Mouse (Mus musculus): Measurements from ENCODE around the gene Rnf130.
"Not testable (repeated sequence)": the region's sequence is repeated elsewhere in the genome, so short reads cannot be mapped to it uniquely, and the experiment has no call there.

Rnf130 gene

DNA sequence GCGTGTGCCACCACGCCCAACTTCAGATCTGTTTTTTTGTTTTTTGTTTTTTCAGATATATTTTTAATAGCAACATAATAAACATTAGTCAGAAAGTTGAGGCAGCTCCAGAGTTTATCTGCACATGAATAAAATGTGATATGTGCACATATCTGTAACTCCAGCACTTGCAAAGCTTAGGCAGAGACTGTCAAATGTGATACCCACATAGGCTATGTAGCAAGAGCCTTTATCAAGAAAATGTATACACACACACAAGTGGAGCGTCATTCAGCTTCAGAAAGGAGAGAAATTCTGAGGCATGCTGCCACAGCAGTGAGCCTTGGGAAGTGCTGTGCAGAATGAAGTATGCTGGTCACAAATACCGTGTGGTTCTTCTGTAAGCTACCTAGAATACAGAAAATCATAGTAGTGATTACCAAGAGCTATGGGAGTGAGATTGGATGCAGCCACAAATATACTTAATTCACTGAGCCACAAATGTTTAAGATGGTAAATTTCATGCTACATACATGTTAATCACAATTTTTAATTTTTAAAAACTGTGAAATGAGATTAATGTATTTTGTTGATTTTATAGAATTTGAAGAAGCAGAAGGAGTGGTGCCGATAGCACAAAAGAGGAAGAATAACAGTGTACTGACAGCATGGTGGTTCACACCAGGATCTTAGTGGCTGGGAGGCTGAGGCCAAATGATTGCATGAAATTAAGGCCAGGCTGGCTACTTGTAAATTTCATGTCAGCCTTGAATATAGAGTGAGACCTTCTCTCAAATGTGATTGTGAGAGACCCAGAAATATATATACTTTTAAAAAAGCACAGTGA, 56.4 kb downstream of the Rnf130 start:
- DNase-seq (ENCODE audit: low read depth, low spot score), result no peak

DNA sequence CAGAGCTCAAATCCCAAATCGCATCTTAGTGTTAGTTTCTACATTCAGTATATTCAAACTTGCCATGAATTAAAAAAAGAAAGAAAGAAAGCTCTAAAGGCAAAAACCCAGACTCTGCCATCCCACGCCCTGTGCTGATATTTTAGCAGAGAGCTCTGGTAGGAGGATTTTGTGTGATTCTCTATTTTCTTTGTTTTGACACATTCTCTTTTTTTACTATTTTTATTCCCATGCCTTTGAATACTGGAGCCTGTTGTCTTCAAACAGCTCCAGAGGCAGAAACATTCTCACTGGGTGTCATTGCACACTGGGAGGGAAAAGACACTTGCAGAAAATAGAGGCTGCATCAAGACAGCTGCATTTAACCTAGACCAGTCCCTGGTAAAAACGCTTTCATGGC, 61.1 kb downstream of the Rnf130 start:
- no peak for DNase-seq (ENCODE audit: low read depth, low spot score)

DNA sequence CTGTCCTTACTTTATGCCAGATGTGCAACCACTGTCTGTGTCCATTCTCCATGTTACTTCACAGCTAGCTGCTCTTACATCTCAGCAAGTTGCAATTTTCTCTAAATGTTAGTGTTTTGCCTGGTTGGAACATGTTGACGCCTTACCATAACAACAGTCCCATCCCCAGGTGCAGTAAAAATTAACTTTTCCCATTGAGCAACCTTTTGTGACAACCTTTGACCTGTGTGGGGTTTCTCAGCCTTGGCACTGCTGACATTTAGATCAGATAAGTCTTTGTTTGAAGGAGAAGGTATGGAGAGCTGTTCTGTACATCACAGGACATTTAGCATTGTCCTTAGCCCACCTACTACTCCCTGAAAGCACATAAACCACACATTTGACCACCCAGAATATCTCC, 64.7 kb downstream of the Rnf130 start:
- no peak for DNase-seq (ENCODE audit: low read depth, low spot score)

DNA sequence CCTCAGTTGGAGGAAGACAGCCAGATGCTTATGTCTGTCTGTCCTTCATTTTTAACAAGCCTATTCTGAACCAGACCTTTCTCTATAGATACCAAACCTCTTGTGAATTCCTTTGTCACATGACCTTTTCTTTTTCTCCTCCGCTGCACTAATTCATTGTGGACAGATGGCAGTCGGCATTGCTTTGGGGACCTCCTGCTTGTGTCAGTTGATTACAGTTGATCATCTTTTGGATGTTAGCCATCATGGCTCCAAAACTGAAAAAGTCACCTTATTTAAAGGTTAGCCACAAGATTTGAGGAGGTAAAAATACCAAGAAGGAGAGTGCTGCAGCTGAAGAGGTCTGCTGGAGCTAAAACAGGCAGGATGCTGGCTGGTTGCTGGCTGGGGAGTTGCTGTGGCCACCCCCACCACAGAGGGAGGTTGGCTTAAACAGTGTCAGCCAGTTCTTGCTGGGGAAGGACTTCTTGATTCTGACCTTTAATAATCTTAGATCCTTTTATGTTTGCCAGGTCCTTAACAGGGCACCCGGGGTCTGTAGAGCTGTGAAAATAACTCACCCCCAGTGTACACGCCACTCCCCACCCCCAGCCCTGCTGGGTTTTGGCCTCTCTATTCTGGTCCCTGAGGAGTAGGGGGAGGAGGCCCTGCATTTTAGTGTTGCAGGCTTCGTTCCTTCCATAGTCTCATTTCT, 66.0 kb downstream of the Rnf130 start:
- DNase-seq (ENCODE audit: low read depth, low spot score), result no peak

DNA sequence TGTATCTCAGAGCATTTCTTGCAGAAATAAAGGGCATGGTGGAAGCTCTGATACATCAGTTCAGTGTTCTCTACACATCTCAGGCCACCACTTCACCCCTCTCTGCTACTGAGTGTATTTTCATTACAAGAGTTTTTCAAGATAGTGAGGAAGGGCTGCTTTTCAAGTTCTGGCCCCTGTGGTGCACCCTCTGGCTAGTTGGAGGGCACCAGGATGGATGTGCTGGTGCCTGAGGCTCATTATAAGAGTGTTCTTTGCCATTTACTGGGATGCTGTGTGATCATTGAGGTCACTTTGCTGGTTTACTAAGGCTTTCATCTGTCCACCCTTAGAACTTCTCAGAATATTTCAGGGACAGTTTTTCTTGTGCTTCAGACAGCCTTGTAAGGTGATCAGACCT, 66.5 kb downstream of the Rnf130 start:
- DNase-seq (ENCODE audit: low read depth, low spot score), result no peak

DNA sequence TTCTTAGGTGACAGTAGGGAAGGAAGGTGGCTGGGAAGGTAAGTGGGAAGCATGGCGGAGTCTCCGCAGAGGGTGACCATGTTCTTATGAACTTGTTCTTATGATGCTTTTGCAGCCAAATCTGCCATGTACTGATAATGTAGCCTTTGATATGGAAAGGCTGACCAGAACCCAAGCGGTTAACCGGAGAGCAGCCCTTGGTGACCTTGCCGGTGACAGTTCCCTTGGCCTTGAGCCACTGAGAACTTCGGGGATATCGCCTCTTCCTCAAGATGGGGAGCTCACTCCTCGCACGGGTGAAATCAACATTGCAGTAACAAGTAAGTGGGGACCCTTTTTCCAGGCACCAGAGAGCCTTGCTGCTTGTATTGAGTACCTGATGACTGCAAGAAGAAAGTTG, 70.5 kb downstream of the Rnf130 start:
- no peak for DNase-seq (ENCODE audit: low read depth, low spot score)

DNA sequence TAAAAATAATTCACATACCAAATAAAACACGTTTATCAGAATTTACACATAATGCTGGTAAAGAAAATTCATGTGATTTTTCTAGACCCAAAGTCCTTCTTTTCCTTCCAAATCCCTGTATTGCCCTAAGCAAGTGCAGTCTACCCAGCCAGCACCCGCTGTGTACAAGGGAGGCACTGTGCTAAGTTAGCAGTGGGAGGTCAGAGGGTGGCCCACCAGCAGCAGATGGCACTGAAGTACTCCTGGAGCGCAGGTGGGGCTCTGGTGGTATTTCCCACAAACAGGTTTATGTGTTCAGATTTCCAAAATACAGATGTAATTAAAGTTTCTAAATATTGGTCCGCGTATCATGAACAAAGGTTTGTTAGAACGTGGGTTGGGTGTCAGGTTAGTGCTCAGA, 71.9 kb downstream of the Rnf130 start:
- DNase-seq (ENCODE audit: low read depth, low spot score), result no peak

DNA sequence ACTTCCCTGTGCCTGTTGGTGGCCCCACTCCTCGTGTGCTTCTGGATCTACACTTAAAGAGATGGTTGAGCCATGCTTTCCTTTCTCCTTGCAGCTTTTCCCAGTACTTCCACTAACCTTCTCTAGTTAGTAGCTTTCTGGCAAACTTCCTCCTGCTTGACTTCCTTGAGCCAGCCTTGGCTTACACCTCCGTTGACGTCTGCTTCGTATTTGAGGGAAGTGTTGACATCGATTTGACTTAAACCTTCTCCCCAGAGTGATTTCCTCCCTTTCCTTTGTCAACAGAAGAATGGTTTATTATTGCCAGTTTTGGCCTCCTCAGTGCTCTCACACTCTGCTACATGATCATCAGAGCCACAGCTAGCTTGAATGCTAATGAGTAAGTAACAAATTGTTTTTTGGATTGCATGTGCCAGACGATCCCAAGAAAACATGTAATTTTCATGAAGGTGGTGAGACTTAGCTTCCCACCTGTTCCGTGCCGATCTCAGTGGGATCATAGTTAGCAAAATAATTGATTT, 73.9 kb downstream of the Rnf130 start:
- DNase-seq (ENCODE audit: low read depth, low spot score), result no peak

DNA sequence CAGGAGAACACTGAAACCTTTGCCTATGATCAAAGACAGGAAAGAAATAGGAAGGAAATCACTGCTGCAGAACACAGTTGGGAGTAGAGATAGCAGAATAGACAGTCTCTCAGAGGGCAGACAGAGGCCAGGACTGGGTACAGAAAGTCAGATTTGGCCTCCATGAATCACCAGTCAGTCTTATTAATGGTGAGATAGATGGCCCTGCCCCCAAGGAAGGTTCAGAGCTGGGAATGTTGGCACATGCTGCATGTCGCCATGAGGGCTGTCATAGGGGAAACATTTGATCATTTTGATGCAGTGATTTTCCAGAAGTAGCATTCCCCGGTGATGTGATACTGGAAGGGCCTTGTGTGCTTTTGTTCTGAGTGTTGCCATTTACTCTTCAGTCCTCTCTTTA, 74.5 kb downstream of the Rnf130 start:
- no peak for DNase-seq (ENCODE audit: low read depth, low spot score)

DNA sequence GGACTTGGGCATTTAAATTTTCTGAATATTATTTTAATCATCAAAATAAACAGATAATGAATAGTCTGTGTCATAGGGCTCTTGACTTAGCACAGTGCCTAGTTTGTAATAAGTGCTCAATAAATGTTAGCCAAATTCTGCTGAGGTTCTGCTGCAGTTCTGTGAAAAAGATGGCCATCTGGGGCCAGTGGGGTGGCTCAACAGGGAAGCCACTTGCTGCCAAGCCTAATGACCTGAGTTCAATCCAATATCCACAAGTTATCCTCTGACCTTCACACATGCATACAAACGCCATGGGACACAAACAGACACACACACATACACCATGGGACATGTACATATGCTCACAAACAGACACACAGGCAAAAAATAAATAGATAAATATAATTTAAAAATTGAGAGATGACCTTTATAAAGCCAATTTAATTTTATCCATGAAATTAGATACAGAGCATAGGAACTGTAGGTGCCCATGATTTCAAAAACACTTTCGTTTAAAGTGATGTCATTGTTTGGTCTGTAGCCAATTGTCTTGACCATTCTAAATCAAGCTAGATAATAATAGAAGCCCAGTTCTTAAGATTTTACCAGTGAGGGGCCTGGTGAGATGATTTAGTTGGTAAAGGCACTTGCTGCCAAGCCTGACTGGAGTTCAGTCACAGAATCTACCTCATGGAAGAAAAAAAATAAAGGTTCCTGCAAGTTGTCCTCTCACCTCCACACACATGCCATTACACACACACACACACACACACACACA, 75.6 kb downstream of the Rnf130 start:
- no peak for DNase-seq (ENCODE audit: low read depth, low spot score)

DNA sequence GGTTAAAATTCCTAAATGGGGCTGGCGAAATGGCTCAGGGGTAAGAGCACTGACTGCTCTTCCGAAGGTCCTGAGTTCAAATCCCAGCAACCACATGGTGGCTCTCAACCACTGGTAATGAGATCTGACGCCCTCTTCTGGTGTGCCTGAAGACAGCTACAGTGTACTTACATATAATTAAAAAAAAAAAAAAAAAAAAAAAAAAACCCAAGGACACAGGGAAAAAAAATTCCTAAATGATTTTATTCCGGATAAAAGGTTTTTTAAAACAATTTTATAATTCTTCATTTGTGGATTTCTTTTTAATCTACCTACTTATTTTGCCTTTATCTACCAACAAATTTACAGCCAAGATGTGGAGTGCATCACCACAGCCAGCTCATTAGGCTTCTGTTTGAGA, 76.8 kb downstream of the Rnf130 start:
- not testable (repeated sequence) for DNase-seq (ENCODE audit: low read depth, low spot score)

DNA sequence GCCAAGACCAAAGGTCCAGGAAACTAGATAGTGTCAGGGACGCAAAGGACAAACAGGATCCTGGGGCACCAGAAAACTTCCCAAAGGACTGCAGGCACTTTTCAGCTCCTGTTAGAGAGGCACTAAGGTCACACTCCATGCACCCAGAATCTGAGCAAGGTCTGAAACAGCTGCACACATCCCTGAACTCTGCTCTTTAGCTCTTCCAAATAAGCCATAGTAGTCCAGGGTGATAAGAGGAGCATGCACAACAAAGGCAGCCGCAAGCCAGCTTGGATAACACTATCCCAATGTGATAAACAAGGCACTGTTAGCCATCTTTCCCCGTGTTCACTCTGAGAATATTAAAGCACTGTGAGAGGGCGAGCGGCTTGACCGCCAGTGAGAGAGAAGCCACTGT, 78.9 kb downstream of the Rnf130 start:
- DNase-seq (ENCODE audit: low read depth, low spot score), result no peak

DNA sequence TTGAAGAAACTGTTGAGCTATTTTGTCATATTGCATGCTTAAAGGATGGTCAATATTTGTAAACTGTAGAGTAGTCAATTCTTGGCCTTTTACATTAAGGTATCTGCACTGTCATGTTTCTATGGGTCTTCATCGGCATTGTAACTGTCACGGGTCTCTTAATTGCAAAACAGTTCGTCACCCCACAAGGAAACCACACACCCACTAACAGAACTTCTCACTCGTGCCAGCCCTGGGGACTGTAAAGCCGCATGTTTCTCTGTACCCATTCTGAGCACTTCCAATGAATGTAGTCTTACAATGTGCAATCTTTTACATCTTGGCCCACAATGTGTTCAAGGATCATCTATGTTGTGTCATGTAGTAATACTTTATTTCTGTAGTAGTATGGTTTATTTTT, 80.1 kb downstream of the Rnf130 start:
- no peak for DNase-seq (ENCODE audit: low read depth, low spot score)

DNA sequence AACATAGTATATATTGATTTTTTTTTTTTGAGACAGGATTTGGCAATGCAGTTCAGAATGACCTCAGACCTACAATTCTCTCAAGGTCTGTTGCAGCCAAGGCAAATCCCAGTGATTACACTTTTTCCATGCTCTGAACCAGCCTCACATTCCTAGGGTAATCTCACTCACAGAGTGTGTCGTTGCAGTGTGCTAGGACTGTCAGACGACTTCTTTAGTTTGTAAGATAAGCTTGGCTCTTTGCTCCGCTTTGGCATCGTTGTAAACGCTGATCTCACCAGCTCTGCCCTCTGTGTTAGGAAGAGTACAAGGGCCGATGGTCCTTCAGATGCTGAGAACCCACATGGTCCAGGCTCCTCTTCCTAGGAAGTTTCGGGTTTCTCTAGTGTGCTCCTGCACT, 80.9 kb downstream of the Rnf130 start:
- no peak for DNase-seq (ENCODE audit: low read depth, low spot score)

DNA sequence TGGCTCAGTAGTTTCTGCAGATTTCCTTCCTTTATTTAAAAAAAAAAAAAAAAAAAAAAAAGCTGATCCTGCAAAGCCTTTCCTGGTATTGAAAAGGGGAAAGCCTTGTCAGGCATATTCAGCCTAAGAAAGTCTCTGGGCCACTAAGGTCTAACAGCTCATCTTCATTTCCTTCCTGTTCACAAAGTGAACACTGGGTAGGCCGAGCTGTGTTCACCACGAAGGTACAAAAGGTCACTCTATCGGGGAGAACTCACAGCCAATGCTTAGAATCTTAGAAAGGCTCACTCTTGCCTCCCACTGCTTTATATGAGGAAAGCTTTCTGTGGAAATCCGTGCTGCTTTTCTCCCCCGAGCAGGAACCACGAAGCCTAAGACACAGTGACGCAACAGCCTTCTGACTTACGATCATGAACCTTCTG, 83.7 kb downstream of the Rnf130 start:
- DNase-seq (ENCODE audit: low read depth, low spot score), result no peak

DNA sequence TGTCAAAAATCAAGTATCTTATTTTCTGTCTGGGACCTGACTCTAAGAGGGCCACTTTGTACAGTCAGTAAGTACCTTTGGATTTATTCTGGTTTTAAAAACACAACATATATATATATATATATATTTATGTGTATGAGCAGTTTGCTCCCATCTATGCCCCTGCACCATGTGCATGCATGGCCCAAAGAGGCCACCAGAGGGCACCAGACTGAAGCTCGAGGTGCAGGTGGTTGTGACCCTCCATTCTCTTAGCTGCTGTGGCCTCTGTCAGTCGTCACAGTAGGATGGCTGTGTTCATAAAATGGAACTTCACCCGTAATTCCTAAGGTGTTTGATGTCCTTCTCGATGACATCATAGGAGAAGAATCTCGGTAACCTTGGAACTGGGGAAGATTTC, 89.2 kb downstream of the Rnf130 start:
- DNase-seq (ENCODE audit: low read depth, low spot score), result peak; percentile 83

DNA sequence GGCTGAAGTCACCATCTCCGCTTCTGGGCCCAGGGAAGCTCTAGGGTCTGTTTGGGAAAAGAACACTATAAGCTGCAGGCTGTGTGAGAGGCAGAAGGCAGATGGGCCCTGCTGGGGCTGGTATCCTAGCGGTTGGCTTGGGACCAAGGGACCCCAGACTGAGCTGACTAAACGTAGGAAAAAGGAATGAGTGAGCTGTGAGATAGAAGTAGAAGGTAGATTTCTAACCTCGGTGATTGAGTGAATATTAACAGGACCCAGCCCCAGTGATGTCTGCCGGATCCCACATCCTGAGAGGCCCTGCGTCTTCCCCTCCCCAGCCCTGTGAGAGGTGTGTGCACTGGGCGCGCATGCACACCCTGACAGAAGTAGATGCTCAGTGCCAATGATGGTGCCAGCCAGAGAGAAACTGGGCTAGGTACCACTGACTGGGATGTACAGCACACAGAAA, 97.5 kb downstream of the Rnf130 start:
- DNase-seq (ENCODE audit: low read depth, low spot score), result no peak

DNA sequence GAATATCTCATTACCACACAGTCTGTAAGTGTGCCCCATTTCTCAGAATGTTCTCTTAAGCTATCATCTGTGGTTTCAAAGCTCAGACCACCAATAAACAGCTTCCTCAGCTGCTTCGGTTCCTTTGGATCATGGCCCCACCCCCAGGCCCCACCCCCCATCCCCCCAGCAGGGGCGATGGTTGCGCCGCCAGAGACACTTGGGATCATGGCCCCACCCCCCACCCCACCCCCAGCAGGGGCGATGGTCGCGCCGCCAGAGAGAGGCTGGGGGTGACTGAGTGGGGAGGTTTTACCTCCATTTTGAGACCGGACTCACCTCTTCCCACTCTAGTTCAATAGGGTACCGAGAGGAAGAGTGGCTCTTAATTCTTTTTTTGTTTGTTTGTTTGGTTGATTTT, 102.6 kb downstream of the Rnf130 start:
- no peak for DNase-seq (ENCODE audit: low read depth, low spot score)

DNA sequence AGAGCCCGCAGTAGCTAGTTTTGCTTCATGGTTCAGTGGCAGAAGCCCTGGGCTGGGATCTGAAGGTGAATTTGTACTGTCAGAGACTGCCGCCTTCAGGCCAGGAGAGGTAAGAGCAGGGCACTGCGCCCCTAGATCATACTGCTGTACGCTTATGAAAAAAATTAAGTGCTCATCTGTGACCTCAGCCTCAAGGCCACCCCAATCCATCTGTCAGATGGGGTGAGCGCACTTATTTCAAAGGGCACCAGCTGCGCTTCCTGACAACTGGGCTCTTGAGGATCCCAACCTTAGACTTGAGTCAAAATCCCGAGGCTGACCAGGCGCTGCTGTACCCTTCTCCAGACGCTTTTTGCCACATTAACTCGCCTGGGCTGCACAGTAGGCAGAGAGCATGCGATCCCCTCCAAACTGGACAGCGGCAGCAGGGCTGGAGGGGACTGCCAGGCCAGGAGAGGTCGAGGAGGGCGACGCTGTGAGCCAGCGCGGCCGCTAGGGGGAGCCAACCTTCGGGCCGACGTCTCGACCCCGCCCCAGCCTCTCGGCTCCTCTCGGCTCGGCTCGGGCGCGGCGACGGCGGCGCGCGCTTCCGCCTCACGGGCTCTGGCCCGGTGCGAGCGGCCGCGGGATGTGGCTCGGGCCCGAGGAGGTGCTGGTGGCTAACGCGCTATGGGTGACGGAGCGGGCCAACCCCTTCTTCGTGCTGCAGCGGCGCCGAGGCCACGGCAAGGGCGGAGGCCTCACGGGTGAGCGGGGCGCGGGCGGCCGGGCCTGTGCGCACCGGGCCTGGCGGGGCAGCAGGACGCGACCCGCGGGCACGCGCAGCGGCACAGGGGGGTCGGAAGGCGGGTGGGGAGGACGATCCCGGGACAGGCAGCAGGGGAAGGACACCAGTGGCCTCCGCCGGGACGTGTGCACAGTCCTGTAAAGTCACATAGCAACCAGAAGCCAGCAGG, 105.9 kb downstream of the Rnf130 start, which contains the start of gene Tbc1d9b:
Gene Tbc1d9b, plus strand, starts transcription at position 586 of the 956 bp plus-strand sequence.
- DNase-seq (ENCODE audit: low read depth, low spot score), result peak; percentile 92

DNA sequence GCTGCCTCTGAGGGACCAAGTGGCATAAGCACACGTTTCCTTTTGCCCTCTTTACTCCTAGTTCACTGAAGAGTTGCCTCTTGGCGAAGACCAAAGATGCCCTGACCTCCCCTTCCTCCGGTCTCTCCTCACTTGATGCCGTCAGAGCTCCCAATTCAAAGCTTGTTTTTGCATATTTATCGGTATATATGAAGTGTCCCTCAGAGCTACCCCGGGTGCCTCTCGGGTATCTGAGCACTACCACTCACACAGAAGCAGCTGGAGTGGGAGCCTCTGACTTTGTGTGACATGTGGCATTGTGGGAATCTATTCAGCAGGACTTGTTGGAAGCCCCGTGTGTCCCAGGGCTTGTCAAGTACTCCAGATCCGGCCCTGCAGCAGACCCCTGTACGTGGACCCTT, 106.7 kb downstream of the Rnf130 start:
- no peak for DNase-seq (ENCODE audit: low read depth, low spot score)

DNA sequence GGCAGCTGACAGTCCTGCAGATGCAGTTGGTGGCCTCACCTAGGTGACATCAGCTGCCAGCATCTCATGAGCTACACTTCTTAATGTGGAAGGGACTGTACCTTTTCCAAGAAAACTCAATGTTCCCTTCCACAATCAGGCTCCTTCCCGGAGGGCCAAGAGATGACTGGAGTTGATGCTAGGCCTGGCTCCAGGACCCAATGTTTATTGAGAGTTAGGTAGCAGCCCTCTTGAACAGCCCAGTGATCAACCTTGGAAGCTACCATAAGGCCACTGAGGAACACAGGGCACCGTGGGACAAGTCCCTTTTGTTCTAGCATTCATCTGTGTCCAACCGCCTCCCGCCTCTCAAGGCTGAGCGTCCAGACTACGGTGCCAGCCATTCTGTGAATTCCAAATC, 107.1 kb downstream of the Rnf130 start:
- DNase-seq (ENCODE audit: low read depth, low spot score), result no peak

Data from CD4-positive helper T cell, adult 2 months (primary cell).